Mouse (Mus musculus) lung, postnatal 0 days (tissue): ENCODE data around the gene Hist1h4a.

ENCODE experiments used
- CTCF ChIP-seq: IDR thresholded peaks from 2 replicates; pipeline ENCODE4 v1.5.1; 2016; ENCODE audit warnings: antibody characterized with exemption, mild to moderate bottlenecking
- EP300 ChIP-seq: IDR thresholded peaks from 2 replicates; pipeline ENCODE4 v1.6.1; 2016; ENCODE audit warnings: antibody characterized with exemption, mild to moderate bottlenecking, control low read depth

DNA sequence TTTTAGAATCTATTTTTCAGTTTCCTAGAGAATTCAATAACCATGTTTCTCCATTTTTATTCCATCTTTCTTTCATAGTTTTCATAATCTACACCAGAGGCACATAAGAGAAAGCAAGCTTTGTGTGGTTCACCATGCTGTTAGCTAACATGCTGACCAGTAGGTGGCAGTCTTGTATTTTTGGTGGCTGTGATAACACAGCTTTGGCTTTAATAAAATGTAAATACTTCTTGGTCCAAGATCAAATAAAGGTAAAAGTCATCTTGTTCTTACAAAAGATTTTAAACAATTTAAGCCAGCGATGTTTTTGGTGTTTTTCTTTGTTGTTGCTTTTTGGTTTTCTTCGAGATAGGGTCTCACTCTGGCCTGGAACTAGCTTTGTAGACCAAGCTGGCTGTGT is 31.5 kb upstream of the Hist1h4a start:
- peak; percentile 90 for TF ChIP-seq CTCF
- no peak for TF ChIP-seq EP300
